Comparison of ENCODE assay signal across 8 mouse cellular contexts in genomic region chr2:146511911-146512580, GRCm38 (mm10). TPM values are rescaled to one million over a fixed set of nuclear protein-coding genes. Genes with fewer than 3 reads are reported as not detected.
DNase-seq lines count a peak whose midpoint lies in the region; ATAC-seq and TF ChIP-seq lines count a peak whose summit lies in the region.

Gene Ralgapa2, minus strand, starts transcription at chr2:146512344.

- H3K9ac ChIP-seq in embryonic facial prominence, embryonic 14.5 days (ENCODE audit: low read depth, low read length): peak within 1 kb of the TSS; percentile 84
- H3K9ac ChIP-seq in heart, adult 2 months (ENCODE audit: low read depth, low read length): peak within 1 kb of the TSS; percentile 90
- peak within 1 kb of the TSS; percentile 88 for H3K9ac ChIP-seq in limb, embryonic 13.5 days
- peak within 1 kb of the TSS; percentile 94 for H3K9ac ChIP-seq in midbrain, embryonic 16.5 days (ENCODE audit: low read depth, low read length)

- intact Hi-C loops in heart, adult 2 months (cut with DNase I): loop anchor here (5.0 to 10.0 kb wide), 2 partner anchors 65 to 1967 kb away; no protein-coding TSS in a partner anchor

- peak within 1 kb of the TSS; percentile 34; the same call in 1 of the 2 replicates for H3K27ac ChIP-seq in embryonic facial prominence, embryonic 14.5 days (replicated peaks; ENCODE audit: low read depth, low read length)
- peak within 1 kb of the TSS; percentile 96 for H3K27ac ChIP-seq in heart, adult 2 months
- no peak within 1 kb of the TSS for H3K27ac ChIP-seq in limb, embryonic 13.5 days
- peak within 1 kb of the TSS; percentile 75 for H3K27ac ChIP-seq in midbrain, embryonic 16.5 days (ENCODE audit: low read length)

- peak within 1 kb of the TSS; percentile 89 for H3K4me2 ChIP-seq in embryonic facial prominence, embryonic 14.5 days (ENCODE audit: low read depth, low read length)
- H3K4me2 ChIP-seq in limb, embryonic 13.5 days (replicated peaks): peak within 1 kb of the TSS; percentile 81
- peak within 1 kb of the TSS; percentile 64 for H3K4me2 ChIP-seq in midbrain, embryonic 16.5 days (ENCODE audit: low read length)

- H3K36me3 ChIP-seq in embryonic facial prominence, embryonic 14.5 days (ENCODE audit: control insufficient read depth, insufficient read depth, low read length): no peaks in the 10 kb centered on the region
- peaks cover 4% of the 10 kb centered on the region for H3K36me3 ChIP-seq in heart, adult 2 months (ENCODE audit: control insufficient read depth, insufficient read depth, low read length)
- no peaks in the 10 kb centered on the region for H3K36me3 ChIP-seq in limb, embryonic 13.5 days
- no peaks in the 10 kb centered on the region for H3K36me3 ChIP-seq in midbrain, embryonic 16.5 days (ENCODE audit: control insufficient read depth, insufficient read depth, low read length)

- WGBS in embryonic facial prominence, embryonic 14.5 days: under 1% methylated on average over 32 of the region's 57 CpGs
- whole genome bisulfite sequencing in heart, adult 2 months: under 1% methylated on average over 55 of the region's 57 CpGs
- WGBS in limb, embryonic 13.5 days: under 1% methylated on average over 49 of the region's 57 CpGs
- WGBS in midbrain, embryonic 16.5 days: under 1% methylated on average over 45 of the region's 57 CpGs

- H3K4me3 ChIP-seq in embryonic facial prominence, embryonic 14.5 days (ENCODE audit: low read depth, low read length): peak within 1 kb of the TSS; percentile 85
- peak within 1 kb of the TSS; percentile 98 for H3K4me3 ChIP-seq in heart, adult 2 months
- peak within 1 kb of the TSS; percentile 87 for H3K4me3 ChIP-seq in limb, embryonic 13.5 days
- peak within 1 kb of the TSS; percentile 95 for H3K4me3 ChIP-seq in midbrain, embryonic 16.5 days (ENCODE audit: low read depth, low read length)

- no peaks in the 10 kb centered on the region for H3K27me3 ChIP-seq in embryonic facial prominence, embryonic 14.5 days (replicated peaks; ENCODE audit: control insufficient read depth, insufficient read depth, low read length)
- H3K27me3 ChIP-seq in heart, adult 2 months (ENCODE audit: control insufficient read depth, insufficient read depth, low read length): no peaks in the 10 kb centered on the region
- H3K27me3 ChIP-seq in limb, embryonic 13.5 days: no peaks in the 10 kb centered on the region
- no peaks in the 10 kb centered on the region for H3K27me3 ChIP-seq in midbrain, embryonic 16.5 days (ENCODE audit: control insufficient read depth, insufficient read depth, low read depth, low read length)

- 0 out of 2 replicates have a peak, but pooled peaks have one; percentile 3 for TF ChIP-seq CTCF in heart, adult 2 months (IDR thresholded peaks at IDR 0.05)

- 0 out of 2 replicates have a peak, but pooled peaks have one; percentile 3 for TF ChIP-seq EP300 in heart, adult 2 months (IDR thresholded peaks at IDR 0.05; ENCODE audit: insufficient read depth, low read depth, low read length)

- H3K4me1 ChIP-seq in embryonic facial prominence, embryonic 14.5 days (ENCODE audit: control insufficient read depth, insufficient read depth, low read length): peaks cover 3% of the 10 kb centered on the region; the same call in 1 of the 2 replicates
- H3K4me1 ChIP-seq in heart, adult 2 months (ENCODE audit: control insufficient read depth, insufficient read depth, low read length): peaks cover 4% of the 10 kb centered on the region
- H3K4me1 ChIP-seq in limb, embryonic 13.5 days: peaks cover 8% of the 10 kb centered on the region
- peaks cover 22% of the 10 kb centered on the region for H3K4me1 ChIP-seq in midbrain, embryonic 16.5 days (ENCODE audit: control insufficient read depth, insufficient read depth, low read length)

- peaks cover 1% of the 10 kb centered on the region; the same call in 1 of the 2 replicates for H3K79me2 ChIP-seq in heart, adult 2 months (replicated peaks; ENCODE audit: control insufficient read depth, insufficient read depth, low read length)

- H3K9me3 ChIP-seq in embryonic facial prominence, embryonic 14.5 days (ENCODE audit: control insufficient read depth, low read length): no peaks in the 10 kb centered on the region
- H3K9me3 ChIP-seq in limb, embryonic 13.5 days: no peaks in the 10 kb centered on the region
- H3K9me3 ChIP-seq in midbrain, embryonic 16.5 days (replicated peaks; ENCODE audit: control insufficient read depth, low read length, poor library complexity, severe bottlenecking): no peaks in the 10 kb centered on the region

- peak; percentile 98 for DNase-seq in 3T3-L1 (ENCODE audit: low read depth, low spot score)
- peak; percentile 96 to 97 for DNase-seq in adrenal gland, postnatal 4 days (ENCODE audit: low spot score in 2 of 2)
- peak; percentile 99 for DNase-seq in embryonic facial prominence, embryonic 14.5 days (ENCODE audit: low spot score)
- peak; percentile 98 to 100 for DNase-seq in heart, adult 2 months
- peak; percentile 99 to 100 for DNase-seq in kidney, adult 8-10 months
- DNase-seq in spleen, postnatal 10 days (ENCODE audit: low spot score in 2 of 2): peak; percentile 93 to 99

- TF ChIP-seq POLR2A in heart, adult 2 months (IDR thresholded peaks at IDR 0.05; ENCODE audit: insufficient read depth, low read depth, low read length): peak; percentile 59; the same call in 1 of the 2 replicates

- peak; percentile 99 for ATAC-seq in embryonic facial prominence, embryonic 14.5 days (ENCODE audit: low read depth)
- peak; percentile 100 for ATAC-seq in limb, embryonic 13.5 days (ENCODE audit: low FRiP score, low read depth)
- peak; percentile 99 for ATAC-seq in midbrain, embryonic 16.5 days

RNA-seq across cellular contexts. Expression of gene Ralgapa2, which starts in this region (rescaled TPM):
- total RNA-seq in adrenal gland, postnatal 4 days (2021): 10 to 100 TPM; 17.0 to 20.6 TPM
- polyA plus RNA-seq in embryonic facial prominence, embryonic 14.5 days (2014; fragmentation: Nextera tagmentation; extraction: Ambion mirVana): 4.9 and 6.3 TPM in 2 replicates
- 10 to 100 TPM; 36.7 to 41.3 TPM for total RNA-seq in heart, adult 2 months (2021)
- 14.5 and 25.3 TPM in 2 replicates for polyA plus RNA-seq in heart, adult 2 months (2012; rRNA removed)
- 6.5 and 6.7 TPM in 2 replicates for polyA plus RNA-seq in limb, embryonic 13.5 days (2015; fragmentation: Nextera tagmentation; extraction: Ambion mirVana)
- polyA plus RNA-seq in midbrain, embryonic 16.5 days (2015; fragmentation: Nextera tagmentation; extraction: Ambion mirVana): 12.4 and 13.1 TPM in 2 replicates
